Mouse (Mus musculus): ENCODE measurements around the gene Spef2. TPM values are rescaled to one million over a fixed set of nuclear protein-coding genes. Genes with fewer than 3 reads are reported as not detected.

Spef2 gene
- polyA plus RNA-seq, 1 experiment from 2014 or later, result 0.42 TPM

GRCm38 (mm10) chr15:9580470-9581280 lies 168.0 kb downstream of the Spef2 start:
- Histone ChIP-seq H3K4me1 (ENCODE audit: control insufficient read depth, insufficient read depth, low read length) (no peaks in the 10 kb centered on the region), H3K4me3 (ENCODE audit: low read depth, low read length) (no peak overlapping the region), H3K27me3 (ENCODE audit: control insufficient read depth, insufficient read depth, low read length) (no peaks in the 10 kb centered on the region), H3K9ac (replicated peaks; ENCODE audit: low read length) (no peak overlapping the region), H3K36me3 (replicated peaks; ENCODE audit: control insufficient read depth, insufficient read depth, low read depth, low read length) (no peaks in the 10 kb centered on the region), H3K4me2 (ENCODE audit: low read depth, low read length) (no peak overlapping the region), H3K27ac (replicated peaks; ENCODE audit: low read depth, low read length) (no peak overlapping the region), H3K9me3 (replicated peaks; ENCODE audit: control insufficient read depth, low read length) (no peaks in the 10 kb centered on the region)
- WGBS, result 76% methylated on average over 11 of the region's 11 CpGs
- no peak for ATAC-seq (replicated peaks; ENCODE audit: insufficient number of reproducible peaks, low FRiP score, low TSS enrichment, low read depth)
- no peak for DNase-seq (ENCODE audit: low spot score)

DNA sequence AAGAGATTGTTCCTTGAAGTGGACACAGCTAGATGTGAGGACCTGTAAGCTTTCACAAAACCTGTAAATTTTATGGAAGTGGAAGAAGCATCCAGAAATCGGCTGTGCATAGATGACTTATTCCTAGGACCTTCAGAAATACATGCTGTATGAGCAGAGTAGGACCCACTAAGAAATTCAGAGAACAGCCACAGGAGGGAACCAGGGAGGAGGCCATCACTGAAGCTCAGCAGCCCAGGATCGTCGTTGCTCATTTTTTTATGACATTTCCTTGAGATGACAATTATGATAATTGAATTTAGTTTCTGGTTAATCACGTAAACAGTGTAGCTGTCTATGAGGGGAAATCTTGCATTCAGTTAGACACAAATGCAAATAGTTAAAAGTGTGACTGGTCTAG lies 171.4 kb downstream of the Spef2 start:
- no peak for ATAC-seq (replicated peaks; ENCODE audit: insufficient number of reproducible peaks, low FRiP score, low TSS enrichment, low read depth)
- Histone ChIP-seq H3K4me2 (ENCODE audit: low read depth, low read length) (no peak overlapping the region), H3K9me3 (replicated peaks; ENCODE audit: control insufficient read depth, low read length) (no peaks in the 10 kb centered on the region), H3K4me3 (ENCODE audit: low read depth, low read length) (no peak overlapping the region), H3K27ac (replicated peaks; ENCODE audit: low read depth, low read length) (no peak overlapping the region), H3K36me3 (replicated peaks; ENCODE audit: control insufficient read depth, insufficient read depth, low read depth, low read length) (no peaks in the 10 kb centered on the region), H3K4me1 (ENCODE audit: control insufficient read depth, insufficient read depth, low read length) (no peaks in the 10 kb centered on the region), H3K9ac (replicated peaks; ENCODE audit: low read length) (no peak overlapping the region), H3K27me3 (ENCODE audit: control insufficient read depth, insufficient read depth, low read length) (no peaks in the 10 kb centered on the region)
- 74% methylated on average over 4 of the region's 4 CpGs for WGBS
- no peak for DNase-seq (ENCODE audit: low spot score)

- DNase-seq (ENCODE audit: low spot score) (no peak), ATAC-seq (replicated peaks; ENCODE audit: insufficient number of reproducible peaks, low FRiP score, low TSS enrichment, low read depth) (no peak)
These were observed 173.9 kb downstream of the Spef2 start for GRCm38 (mm10) chr15:9574796-9575195.

DNA sequence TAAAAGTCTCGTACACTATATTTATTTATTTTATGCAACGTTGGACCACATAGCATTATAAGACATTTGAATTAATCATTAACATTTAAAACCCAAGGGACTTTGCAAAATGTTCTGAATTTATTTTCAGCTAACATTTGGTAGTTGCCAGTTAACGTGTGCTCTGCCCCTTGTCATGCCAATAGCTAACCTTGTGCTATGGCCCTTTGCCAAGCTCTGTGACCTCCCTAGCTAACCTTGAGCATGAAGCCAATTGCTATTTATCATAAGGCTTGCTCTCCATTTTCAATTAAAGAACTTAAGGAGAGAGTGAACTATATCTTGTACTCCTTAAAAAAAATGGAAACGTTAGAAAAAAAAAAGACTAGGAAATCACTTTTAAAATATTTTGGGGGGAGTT lies 175.3 kb downstream of the Spef2 start:
- 87% methylated on average over 4 of the region's 4 CpGs for WGBS
- Histone ChIP-seq H3K9ac (replicated peaks; ENCODE audit: low read length) (no peak overlapping the region), H3K27me3 (ENCODE audit: control insufficient read depth, insufficient read depth, low read length) (no peaks in the 10 kb centered on the region), H3K4me3 (ENCODE audit: low read depth, low read length) (no peak overlapping the region), H3K9me3 (replicated peaks; ENCODE audit: control insufficient read depth, low read length) (no peaks in the 10 kb centered on the region), H3K36me3 (replicated peaks; ENCODE audit: control insufficient read depth, insufficient read depth, low read depth, low read length) (no peaks in the 10 kb centered on the region), H3K27ac (replicated peaks; ENCODE audit: low read depth, low read length) (no peak overlapping the region), H3K4me1 (ENCODE audit: control insufficient read depth, insufficient read depth, low read length) (no peaks in the 10 kb centered on the region), H3K4me2 (ENCODE audit: low read depth, low read length) (no peak overlapping the region)
- DNase-seq (ENCODE audit: low spot score) (no peak), ATAC-seq (replicated peaks; ENCODE audit: insufficient number of reproducible peaks, low FRiP score, low TSS enrichment, low read depth) (no peak)

More at GRCm38 (mm10) chr15:9574796-9575195, 173.9 kb downstream of the Spef2 start:
- WGBS, result 90% methylated on average over 5 of the region's 5 CpGs
- H3K4me2 ChIP-seq (ENCODE audit: low read depth, low read length), result no peak overlapping the region
- H3K27me3 ChIP-seq (ENCODE audit: control insufficient read depth, insufficient read depth, low read length), result no peaks in the 10 kb centered on the region
- H3K9me3 ChIP-seq (replicated peaks; ENCODE audit: control insufficient read depth, low read length), result no peaks in the 10 kb centered on the region
- no peak overlapping the region for H3K4me3 ChIP-seq (ENCODE audit: low read depth, low read length)
- no peaks in the 10 kb centered on the region for H3K4me1 ChIP-seq (ENCODE audit: control insufficient read depth, insufficient read depth, low read length)
- no peaks in the 10 kb centered on the region for H3K36me3 ChIP-seq (replicated peaks; ENCODE audit: control insufficient read depth, insufficient read depth, low read depth, low read length)
- no peak overlapping the region for H3K9ac ChIP-seq (replicated peaks; ENCODE audit: low read length)
- H3K27ac ChIP-seq (replicated peaks; ENCODE audit: low read depth, low read length), result no peak overlapping the region

DNA sequence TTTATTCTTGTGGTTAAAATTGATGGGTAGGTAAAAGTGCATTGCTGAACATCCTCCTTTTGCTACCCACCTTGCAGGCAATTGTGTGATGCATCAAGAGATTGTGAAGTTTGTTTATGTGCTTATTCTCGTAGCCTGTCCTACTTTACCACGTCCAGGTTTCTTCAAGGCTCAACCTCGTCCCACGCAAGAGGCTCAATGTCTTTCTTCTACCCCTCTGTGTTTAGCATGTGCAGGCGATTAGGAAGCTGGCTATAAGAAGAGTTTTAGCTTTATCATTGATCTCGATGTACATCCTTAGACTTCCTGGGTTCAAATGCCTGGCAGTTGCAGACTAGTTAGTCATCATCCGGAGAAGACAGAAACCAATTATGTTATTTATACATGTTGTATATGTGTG lies 176.0 kb downstream of the Spef2 start:
- no peak overlapping the region for H3K4me2 ChIP-seq (ENCODE audit: low read depth, low read length)
- H3K9ac ChIP-seq (replicated peaks; ENCODE audit: low read length), result no peak overlapping the region
- ATAC-seq (replicated peaks; ENCODE audit: insufficient number of reproducible peaks, low FRiP score, low TSS enrichment, low read depth) (no peak), DNase-seq (ENCODE audit: low spot score) (no peak)
- no peaks in the 10 kb centered on the region for H3K36me3 ChIP-seq (replicated peaks; ENCODE audit: control insufficient read depth, insufficient read depth, low read depth, low read length)
- H3K9me3 ChIP-seq (replicated peaks; ENCODE audit: control insufficient read depth, low read length), result no peaks in the 10 kb centered on the region
- H3K27me3 ChIP-seq (ENCODE audit: control insufficient read depth, insufficient read depth, low read length), result no peaks in the 10 kb centered on the region
- H3K4me1 ChIP-seq (ENCODE audit: control insufficient read depth, insufficient read depth, low read length), result no peaks in the 10 kb centered on the region
- H3K27ac ChIP-seq (replicated peaks; ENCODE audit: low read depth, low read length), result no peak overlapping the region
- no peak overlapping the region for H3K4me3 ChIP-seq (ENCODE audit: low read depth, low read length)
- WGBS, result 87% methylated on average over 7 of the region's 7 CpGs

DNA sequence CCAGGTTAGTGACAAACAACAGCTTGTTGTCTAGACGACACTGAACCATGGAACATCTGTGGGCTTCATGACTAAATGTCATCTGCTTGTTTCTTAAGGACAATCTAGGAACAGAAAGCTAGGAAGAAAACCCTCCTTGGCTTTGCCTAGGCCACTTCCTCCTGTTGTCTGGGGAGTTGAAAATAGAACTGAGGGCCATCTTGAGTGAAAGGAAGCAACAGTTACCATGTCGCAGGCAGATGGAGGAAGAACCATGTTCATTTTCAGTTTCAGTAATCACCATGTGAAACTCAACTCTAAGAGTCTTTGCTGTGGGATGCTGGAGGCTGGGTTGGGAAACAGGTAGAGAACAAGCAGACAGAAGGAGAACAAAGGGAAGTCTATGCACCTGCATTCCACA lies 176.8 kb downstream of the Spef2 start:
- H3K9me3 ChIP-seq (replicated peaks; ENCODE audit: control insufficient read depth, low read length), result no peaks in the 10 kb centered on the region
- WGBS, result 85% methylated on average over 2 of the region's 2 CpGs
- H3K27me3 ChIP-seq (ENCODE audit: control insufficient read depth, insufficient read depth, low read length), result no peaks in the 10 kb centered on the region
- no peaks in the 10 kb centered on the region for H3K4me1 ChIP-seq (ENCODE audit: control insufficient read depth, insufficient read depth, low read length)
- no peak overlapping the region for H3K4me3 ChIP-seq (ENCODE audit: low read depth, low read length)
- H3K27ac ChIP-seq (replicated peaks; ENCODE audit: low read depth, low read length), result no peak overlapping the region
- no peaks in the 10 kb centered on the region for H3K36me3 ChIP-seq (replicated peaks; ENCODE audit: control insufficient read depth, insufficient read depth, low read depth, low read length)
- DNase-seq (ENCODE audit: low spot score) (no peak), ATAC-seq (replicated peaks; ENCODE audit: insufficient number of reproducible peaks, low FRiP score, low TSS enrichment, low read depth) (no peak)
- no peak overlapping the region for H3K9ac ChIP-seq (replicated peaks; ENCODE audit: low read length)
- H3K4me2 ChIP-seq (ENCODE audit: low read depth, low read length), result no peak overlapping the region

GRCm38 (mm10) chr15:9567316-9567715 lies 181.4 kb downstream of the Spef2 start:
- H3K4me3 ChIP-seq (ENCODE audit: low read depth, low read length), result no peak overlapping the region
- H3K9me3 ChIP-seq (replicated peaks; ENCODE audit: control insufficient read depth, low read length), result no peaks in the 10 kb centered on the region
- ATAC-seq (replicated peaks; ENCODE audit: insufficient number of reproducible peaks, low FRiP score, low TSS enrichment, low read depth) (no peak), DNase-seq (ENCODE audit: low spot score) (no peak)
- WGBS, result 84% methylated on average over 4 of the region's 4 CpGs
- H3K9ac ChIP-seq (replicated peaks; ENCODE audit: low read length), result no peak overlapping the region
- H3K27me3 ChIP-seq (ENCODE audit: control insufficient read depth, insufficient read depth, low read length), result no peaks in the 10 kb centered on the region
- H3K4me1 ChIP-seq (ENCODE audit: control insufficient read depth, insufficient read depth, low read length), result no peaks in the 10 kb centered on the region
- no peaks in the 10 kb centered on the region for H3K36me3 ChIP-seq (replicated peaks; ENCODE audit: control insufficient read depth, insufficient read depth, low read depth, low read length)
- no peak overlapping the region for H3K4me2 ChIP-seq (ENCODE audit: low read depth, low read length)
- no peak overlapping the region for H3K27ac ChIP-seq (replicated peaks; ENCODE audit: low read depth, low read length)

GRCm38 (mm10) chr15:9565396-9565795 lies 183.3 kb downstream of the Spef2 start:
- H3K27me3 ChIP-seq (ENCODE audit: control insufficient read depth, insufficient read depth, low read length), result no peaks in the 10 kb centered on the region
- ATAC-seq (replicated peaks; ENCODE audit: insufficient number of reproducible peaks, low FRiP score, low TSS enrichment, low read depth) (no peak), DNase-seq (ENCODE audit: low spot score) (no peak)
- WGBS, result 90% methylated on average over 6 of the region's 6 CpGs
- no peak overlapping the region for H3K9ac ChIP-seq (replicated peaks; ENCODE audit: low read length)
- H3K9me3 ChIP-seq (replicated peaks; ENCODE audit: control insufficient read depth, low read length), result no peaks in the 10 kb centered on the region
- no peak overlapping the region for H3K4me3 ChIP-seq (ENCODE audit: low read depth, low read length)
- H3K36me3 ChIP-seq (replicated peaks; ENCODE audit: control insufficient read depth, insufficient read depth, low read depth, low read length), result no peaks in the 10 kb centered on the region
- H3K27ac ChIP-seq (replicated peaks; ENCODE audit: low read depth, low read length), result no peak overlapping the region
- H3K4me1 ChIP-seq (ENCODE audit: control insufficient read depth, insufficient read depth, low read length), result no peaks in the 10 kb centered on the region
- no peak overlapping the region for H3K4me2 ChIP-seq (ENCODE audit: low read depth, low read length)

All from embryonic facial prominence, embryonic 11.5 days (tissue).